Mouse (Mus musculus) hindbrain, embryonic 12.5 days (tissue): Measurements from ENCODE around the gene Fam110a. TPM values are rescaled to one million over a fixed set of nuclear protein-coding genes. Genes with fewer than 3 reads are reported as not detected.

ENCODE experiments used
- ATAC-seq: fragments of 200-750 bp; cut with Nextera tagmentation; 2 replicates; pipeline ENCODE4 v1.8.0; 2017; ENCODE audit warnings: moderate TSS enrichment; ENCODE audit not compliant: low FRiP score
- H3K27ac ChIP-seq: fragments of 300-500 bp; sonication (generic); 2 replicates; pipeline ENCODE4 v1.5.1; 2016; ENCODE audit warnings: mild to moderate bottlenecking
- H3K27me3 ChIP-seq: fragments of 300-500 bp; sonication (generic); 2 replicates; pipeline ENCODE4 v1.6.1; 2016; ENCODE audit warnings: mild to moderate bottlenecking
- H3K36me3 ChIP-seq: fragments of 300-500 bp; sonication (generic); 2 replicates; pipeline ENCODE4 v1.6.1; 2016; ENCODE audit warnings: mild to moderate bottlenecking
- H3K4me1 ChIP-seq: fragments of 300-500 bp; sonication (generic); 2 replicates; pipeline ENCODE4 v1.6.1; 2016
- H3K4me2 ChIP-seq: fragments of 300-500 bp; sonication (generic); replicated peaks from 2 replicates; pipeline ENCODE4 v1.6.1; 2016; ENCODE audit warnings: mild to moderate bottlenecking
- H3K4me3 ChIP-seq: fragments of 300-500 bp; sonication (generic); 2 replicates; pipeline ENCODE4 v1.5.1; 2016; ENCODE audit warnings: mild to moderate bottlenecking
- H3K9ac ChIP-seq: fragments of 300-500 bp; sonication (generic); 2 replicates; pipeline ENCODE4 v1.6.1; 2016; ENCODE audit warnings: mild to moderate bottlenecking, moderate library complexity
- H3K9me3 ChIP-seq: fragments of 300-500 bp; sonication (generic); replicated peaks from 2 replicates; pipeline ENCODE4 v1.6.1; 2016; ENCODE audit warnings: mild to moderate bottlenecking
- WGBS: fragments of 180-500 bp; shearing (Covaris S2); methylation state at CpG from one replicate; pipeline ENCODE4 v1.1.7; 2016; 5-methylcytosine and 5-hydroxymethylcytosine counted together
- polyA plus RNA-seq: library from polyadenylated mRNA; unstranded; fragments of >200 nt; fragmentation: Nextera tagmentation; extraction: Ambion mirVana; gene quantifications from 2 replicates; pipeline ENCODE4 v1.2.1, GENCODE M21; 2016

The Fam110a gene
- polyA plus RNA-seq, 1 experiment from 2014 or later, result 86.0 TPM

DNA sequence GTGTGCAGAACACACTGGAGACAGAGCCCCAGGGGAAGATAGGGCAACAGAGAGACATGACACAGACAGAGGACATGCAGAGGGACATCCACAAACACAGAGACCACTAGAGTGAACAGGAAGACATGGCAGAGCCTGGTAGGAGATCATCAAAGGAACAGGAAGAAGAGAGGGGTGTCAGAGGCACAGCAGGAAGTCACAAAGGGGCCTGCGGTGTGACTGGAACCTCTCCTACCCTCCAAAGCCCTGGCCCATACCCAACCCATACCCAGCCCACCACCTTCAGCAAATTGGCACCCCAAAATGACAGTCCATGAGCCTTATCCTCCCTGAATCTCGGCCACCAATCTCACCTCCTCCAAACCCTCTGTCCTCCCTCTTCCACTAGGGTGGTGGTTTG, 35.9 kb downstream of the Fam110a start:
- H3K27me3 ChIP-seq, result 0 out of 2 replicates have a peak, but pooled peaks cover 3% of the 10 kb centered on the region
- WGBS, result 63% methylated on average over 2 of the region's 2 CpGs
- no peak for ATAC-seq

GRCm38 (mm10) chr2:151941269-151941668, 38.8 kb downstream of the Fam110a start:
- WGBS, result 32% methylated on average over 2 of the region's 2 CpGs
- H3K36me3 ChIP-seq, result no peaks in the 10 kb centered on the region
- no peak overlapping the region for H3K27ac ChIP-seq
- 0 out of 2 replicates have a peak, but pooled peaks cover 3% of the 10 kb centered on the region for H3K27me3 ChIP-seq
- no peak overlapping the region for H3K4me3 ChIP-seq
- H3K9me3 ChIP-seq, result no peaks in the 10 kb centered on the region
- H3K4me1 ChIP-seq, result peaks cover 10% of the 10 kb centered on the region; the same call in 1 of the 2 replicates
- H3K4me2 ChIP-seq, result no peak overlapping the region
- no peak for ATAC-seq
- H3K9ac ChIP-seq, result no peak overlapping the region

More for the DNA sequence above, 35.9 kb downstream of the Fam110a start:
- Histone ChIP-seq H3K4me3 (no peak overlapping the region), H3K4me1 (no peaks in the 10 kb centered on the region), H3K27ac (no peak overlapping the region), H3K36me3 (no peaks in the 10 kb centered on the region), H3K9ac (no peak overlapping the region), H3K9me3 (no peaks in the 10 kb centered on the region), H3K4me2 (no peak overlapping the region)

GRCm38 (mm10) chr2:151939651-151940420, 40.2 kb downstream of the Fam110a start:
- no peak overlapping the region for H3K27ac ChIP-seq
- 76% methylated on average over 5 of the region's 5 CpGs for WGBS
- no peak for ATAC-seq
- no peaks in the 10 kb centered on the region for H3K36me3 ChIP-seq
- no peaks in the 10 kb centered on the region for H3K9me3 ChIP-seq
- 0 out of 2 replicates have a peak, but pooled peaks cover 3% of the 10 kb centered on the region for H3K27me3 ChIP-seq
- H3K9ac ChIP-seq, result no peak overlapping the region
- no peak overlapping the region for H3K4me3 ChIP-seq
- H3K4me1 ChIP-seq, result peaks cover 10% of the 10 kb centered on the region; the same call in 1 of the 2 replicates
- no peak overlapping the region for H3K4me2 ChIP-seq

DNA sequence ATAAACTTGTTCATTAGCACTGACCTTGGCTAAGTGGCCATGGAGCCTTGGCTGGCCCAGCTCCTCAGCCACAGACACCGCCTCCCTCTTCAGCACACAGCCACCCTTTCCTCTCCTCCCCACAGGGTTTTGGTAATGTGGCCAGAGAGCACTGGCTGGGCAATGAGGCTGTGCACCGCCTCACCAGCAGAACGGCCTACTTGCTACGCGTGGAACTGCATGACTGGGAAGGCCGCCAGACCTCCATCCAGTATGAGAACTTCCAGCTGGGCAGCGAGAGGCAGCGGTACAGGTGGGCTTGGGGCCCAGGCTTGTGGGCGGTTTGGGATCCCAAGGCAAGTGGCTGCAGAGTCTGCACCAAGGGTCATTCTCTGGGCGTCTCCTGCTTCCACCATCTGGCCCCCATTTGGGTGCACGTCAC, 41.2 kb downstream of the Fam110a start:
- Histone ChIP-seq H3K4me3 (no peak overlapping the region), H3K9me3 (no peaks in the 10 kb centered on the region), H3K9ac (no peak overlapping the region), H3K36me3 (no peaks in the 10 kb centered on the region), H3K4me1 (peaks cover 10% of the 10 kb centered on the region; the same call in 1 of the 2 replicates), H3K27me3 (no peaks in the 10 kb centered on the region), H3K27ac (no peak overlapping the region), H3K4me2 (no peak overlapping the region)
- no peak for ATAC-seq
- 67% methylated on average over 11 of the region's 11 CpGs for WGBS

- WGBS, result 54% methylated on average over 3 of the region's 3 CpGs
- H3K27me3 ChIP-seq, result no peaks in the 10 kb centered on the region
- no peak overlapping the region for H3K27ac ChIP-seq
- H3K4me1 ChIP-seq, result peaks cover 10% of the 10 kb centered on the region; the same call in 1 of the 2 replicates
- H3K9ac ChIP-seq, result no peak overlapping the region
- ATAC-seq, result no peak
- H3K4me3 ChIP-seq, result no peak overlapping the region
- H3K36me3 ChIP-seq, result no peaks in the 10 kb centered on the region
- H3K4me2 ChIP-seq, result no peak overlapping the region
- no peaks in the 10 kb centered on the region for H3K9me3 ChIP-seq
Observed at GRCm38 (mm10) chr2:151937893-151938292, 42.1 kb downstream of the Fam110a start.

DNA sequence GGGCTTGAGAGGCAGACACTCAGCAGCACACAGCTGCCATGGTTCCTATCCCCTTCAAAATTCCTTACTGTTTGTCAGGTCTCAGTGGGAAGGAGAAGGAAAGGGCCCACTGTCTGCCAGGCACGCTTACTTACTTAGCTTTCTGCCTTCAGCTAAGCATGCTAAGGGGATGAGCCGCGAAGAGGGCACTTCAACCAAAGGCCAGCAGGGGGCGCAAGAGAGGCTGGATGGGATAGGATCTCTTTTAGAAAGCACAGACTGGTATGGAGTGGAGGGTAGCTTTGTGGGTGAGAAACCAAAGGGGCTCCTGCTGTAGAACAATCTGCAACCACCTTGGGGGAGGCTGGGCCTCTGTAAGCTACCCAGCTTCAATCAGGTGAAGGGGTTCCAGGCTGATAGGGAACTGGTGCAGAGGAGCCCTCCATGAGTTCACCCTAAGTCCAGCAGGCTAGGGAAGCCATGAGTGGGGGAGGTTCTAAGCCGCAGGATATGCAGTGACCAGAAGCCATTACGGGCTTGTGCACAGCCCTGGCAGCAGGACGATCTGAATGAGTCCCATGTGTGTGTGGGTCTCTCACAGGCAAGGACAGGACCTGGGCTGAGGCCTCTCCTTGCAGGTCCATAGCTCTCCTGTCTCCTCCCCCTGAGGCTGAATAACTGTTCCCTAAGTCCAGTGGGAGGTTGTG, 49.5 kb downstream of the Fam110a start:
- no peak overlapping the region for H3K4me3 ChIP-seq
- no peak overlapping the region for H3K27ac ChIP-seq
- no peak overlapping the region for H3K9ac ChIP-seq
- ATAC-seq, result peak; percentile 68
- H3K36me3 ChIP-seq, result no peaks in the 10 kb centered on the region
- H3K9me3 ChIP-seq, result no peaks in the 10 kb centered on the region
- no peak overlapping the region for H3K4me2 ChIP-seq
- WGBS, result 29% methylated on average over 7 of the region's 7 CpGs
- H3K27me3 ChIP-seq, result no peaks in the 10 kb centered on the region
- no peaks in the 10 kb centered on the region for H3K4me1 ChIP-seq

GRCm38 (mm10) chr2:151927103-151927502, 52.9 kb downstream of the Fam110a start:
- Histone ChIP-seq H3K9me3 (no peaks in the 10 kb centered on the region), H3K36me3 (no peaks in the 10 kb centered on the region), H3K4me2 (no peak overlapping the region), H3K9ac (no peak overlapping the region), H3K4me3 (no peak overlapping the region), H3K4me1 (no peaks in the 10 kb centered on the region), H3K27ac (no peak overlapping the region), H3K27me3 (no peaks in the 10 kb centered on the region)
- WGBS, result 95% methylated on average over 11 of the region's 11 CpGs
- no peak for ATAC-seq

GRCm38 (mm10) chr2:151925715-151926114, 54.3 kb downstream of the Fam110a start:
- Histone ChIP-seq H3K4me3 (no peak overlapping the region), H3K27ac (no peak overlapping the region), H3K9ac (no peak overlapping the region), H3K36me3 (no peaks in the 10 kb centered on the region), H3K9me3 (no peaks in the 10 kb centered on the region), H3K4me1 (peaks cover 6% of the 10 kb centered on the region; the same call in 1 of the 2 replicates), H3K4me2 (no peak overlapping the region), H3K27me3 (no peaks in the 10 kb centered on the region)
- 72% methylated on average over 4 of the region's 4 CpGs for WGBS
- ATAC-seq, result no peak

- 83% methylated on average over 7 of the region's 7 CpGs for whole genome bisulfite sequencing
- no peak overlapping the region for H3K9ac ChIP-seq
- H3K4me2 ChIP-seq, result no peak overlapping the region
- no peaks in the 10 kb centered on the region for H3K9me3 ChIP-seq
- H3K27me3 ChIP-seq, result no peaks in the 10 kb centered on the region
- no peak overlapping the region for H3K4me3 ChIP-seq
- no peaks in the 10 kb centered on the region for H3K36me3 ChIP-seq
- peaks cover 6% of the 10 kb centered on the region for H3K4me1 ChIP-seq
- H3K27ac ChIP-seq, result no peak overlapping the region
- no peak for ATAC-seq
Observed at GRCm38 (mm10) chr2:151924276-151924675, 55.7 kb downstream of the Fam110a start.

GRCm38 (mm10) chr2:151921596-151921995, 58.4 kb downstream of the Fam110a start:
- no peak for ATAC-seq
- Histone ChIP-seq H3K4me1 (peaks cover 6% of the 10 kb centered on the region), H3K27ac (no peak overlapping the region), H3K9ac (no peak overlapping the region), H3K27me3 (no peaks in the 10 kb centered on the region), H3K4me3 (no peak overlapping the region), H3K36me3 (no peaks in the 10 kb centered on the region), H3K9me3 (no peaks in the 10 kb centered on the region), H3K4me2 (no peak overlapping the region)
- 51% methylated on average over 4 of the region's 4 CpGs for WGBS

DNA sequence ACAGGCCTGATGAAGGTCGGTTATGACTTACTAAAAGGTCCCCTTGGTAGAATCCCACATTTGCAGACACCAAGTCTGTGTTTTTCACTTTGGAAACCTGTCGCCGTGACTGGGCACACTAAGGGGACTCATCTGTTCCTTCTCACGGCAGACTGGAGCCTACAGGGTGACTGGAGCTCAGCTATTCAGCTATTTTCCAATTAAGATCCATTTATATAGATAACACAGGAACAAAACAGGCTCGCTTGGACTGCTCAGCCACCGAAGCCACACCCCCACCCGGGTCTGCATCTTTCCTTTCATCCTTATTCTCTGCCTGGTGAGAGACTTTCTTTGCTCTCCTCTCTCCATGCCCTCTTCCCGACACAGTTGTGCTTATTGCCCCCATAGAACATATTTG, 59.0 kb downstream of the Fam110a start:
- no peak for ATAC-seq
- no peak overlapping the region for H3K4me3 ChIP-seq
- no peak overlapping the region for H3K27ac ChIP-seq
- H3K4me1 ChIP-seq, result peaks cover 6% of the 10 kb centered on the region
- no peak overlapping the region for H3K4me2 ChIP-seq
- H3K27me3 ChIP-seq, result no peaks in the 10 kb centered on the region
- H3K9ac ChIP-seq, result no peak overlapping the region
- WGBS, result 61% methylated on average over 8 of the region's 8 CpGs
- H3K9me3 ChIP-seq, result no peaks in the 10 kb centered on the region
- H3K36me3 ChIP-seq, result no peaks in the 10 kb centered on the region
